Mouse (Mus musculus) ES-E14 (cell line): ENCODE data around the gene Bgn. TPM values are rescaled to one million over a fixed set of nuclear protein-coding genes. Genes with fewer than 3 reads are reported as not detected.

ENCODE experiments used
- DNase-seq: peaks from one replicate; pipeline ENCODE4 v3.0.0-alpha.2; 2013; ENCODE audit warnings: low read depth, low spot score
- H3K27ac ChIP-seq: 2 replicates; pipeline ENCODE4 v1.5.1; 2012; ENCODE audit warnings: low read depth, mild to moderate bottlenecking, low read length, moderate library complexity, mixed read lengths; ENCODE audit not compliant: poor library complexity, insufficient read depth, severe bottlenecking
- H3K36me3 ChIP-seq: 2 replicates; pipeline ENCODE4 v1.6.1; 2012; ENCODE audit warnings: mild to moderate bottlenecking, low read length, moderate library complexity, mixed read lengths; ENCODE audit not compliant: control insufficient read depth, poor library complexity, insufficient read depth, severe bottlenecking
- H3K4me1 ChIP-seq, 2 experiments: fragments of 150-350 bp in 1 of 2; sonication (generic) in 1 of 2; 2 replicates each; pipeline ENCODE4 v1.6.1; 2012; ENCODE audit warnings: low read length in 2 of 2, mild to moderate bottlenecking in 1 of 2, mixed read lengths in 1 of 2; ENCODE audit not compliant: control insufficient read depth in 2 of 2, insufficient read depth in 2 of 2, poor library complexity in 1 of 2
- H3K4me3 ChIP-seq, 2 experiments: fragments of 150-350 bp in 1 of 2; sonication (generic) in 1 of 2; 2 replicates each; pipeline ENCODE4 v1.5.1; 2012; ENCODE audit warnings: low read length in 2 of 2, low read depth in 1 of 2, mild to moderate bottlenecking in 1 of 2, mixed read lengths in 1 of 2; ENCODE audit not compliant: insufficient read depth in 1 of 2, poor library complexity in 1 of 2, severe bottlenecking in 1 of 2
- H3K9ac ChIP-seq: 2 replicates; pipeline ENCODE4 v1.6.1; 2012; ENCODE audit warnings: low read depth, mild to moderate bottlenecking, low read length, mixed read lengths; ENCODE audit not compliant: poor library complexity, insufficient read depth, severe bottlenecking
- H3K9me3 ChIP-seq: fragments of 150-350 bp; sonication (generic); 2 replicates; pipeline ENCODE4 v1.6.1; 2012; ENCODE audit warnings: low read depth, mild to moderate bottlenecking, low read length; ENCODE audit not compliant: control insufficient read depth, insufficient read depth
- CHD2 ChIP-seq: IDR thresholded peaks from 2 replicates; pipeline ENCODE4 v1.6.1; 2014; ENCODE audit warnings: mild to moderate bottlenecking, low read depth, low read length, inconsistent platforms
- HCFC1 ChIP-seq: IDR thresholded peaks from 2 replicates; pipeline ENCODE4 v1.6.1; 2012; ENCODE audit warnings: low read length, inconsistent platforms, borderline replicate concordance; ENCODE audit not compliant: insufficient read depth
- MAFK ChIP-seq: IDR thresholded peaks from 2 replicates; pipeline ENCODE4 v1.6.1; 2014; ENCODE audit warnings: mild to moderate bottlenecking, low read depth, low read length, inconsistent platforms; ENCODE audit not compliant: insufficient read depth
- ZC3H11A ChIP-seq: IDR thresholded peaks from 2 replicates; pipeline ENCODE4 v1.6.1; 2012; ENCODE audit warnings: low read depth, mild to moderate bottlenecking, inconsistent platforms, low read length, borderline replicate concordance
- ZNF384 ChIP-seq: IDR thresholded peaks from 2 replicates; pipeline ENCODE4 v1.6.1; 2012; ENCODE audit warnings: low read depth, low read length, inconsistent platforms
- in situ Hi-C, 2 experiments: fragments of 600-800 bp; cut with MboI; formaldehyde crosslinking; loops; one replicate each; pipeline ENCODE4 v1.15.1; 2025; ENCODE audit warnings: low sequenced_read_pairs in 2 of 2, inconsistent platforms in 1 of 2; ENCODE audit not compliant: unreplicated experiment in 2 of 2
- total RNA-seq: library from RNA; depleted of rRNA; stranded (reverse); fragments of 300-350 nt; gene quantifications from 2 replicates; pipeline ENCODE4 v1.2.3, GENCODE M21; 2012; rRNA removed

Gene Bgn
- 3.5 and 12.0 TPM in 2 replicates for total RNA-seq

DNA sequence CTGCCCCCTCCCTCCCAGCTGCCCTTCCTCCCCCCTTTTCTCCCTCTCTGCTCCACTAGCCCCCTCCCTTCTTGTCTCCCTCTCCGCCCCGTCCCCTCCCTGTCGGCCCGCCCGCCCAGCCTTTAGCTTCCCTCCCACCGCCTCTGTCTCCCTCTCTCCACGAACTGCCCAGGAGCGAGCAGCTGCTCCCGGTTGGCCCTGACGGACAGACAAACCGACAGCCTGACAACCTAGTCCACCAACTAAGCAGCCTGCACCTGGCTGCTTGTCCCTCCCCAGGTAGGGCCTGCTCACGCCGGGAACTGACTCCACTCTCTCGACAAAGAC is at the start of gene Bgn:
Gene Bgn (plus strand): TSS at position 119 of the 327 bp plus-strand sequence.
- no peak for DNase-seq
- H3K27ac ChIP-seq, result no peak within 1 kb of the TSS
- no peak within 1 kb of the TSS for H3K4me3 ChIP-seq
- H3K9me3 ChIP-seq, result no peaks in the 10 kb centered on the region
- no peak for TF ChIP-seq HCFC1
- no peak for TF ChIP-seq ZC3H11A
- no peak for TF ChIP-seq CHD2
- TF ChIP-seq ZNF384, result no peak
- no peak for TF ChIP-seq MAFK
- H3K4me1 ChIP-seq, result no peaks in the 10 kb centered on the region
- in situ Hi-C loops, result no loop called here
- H3K36me3 ChIP-seq, result no peaks in the 10 kb centered on the region
- no peak within 1 kb of the TSS for H3K9ac ChIP-seq

DNA sequence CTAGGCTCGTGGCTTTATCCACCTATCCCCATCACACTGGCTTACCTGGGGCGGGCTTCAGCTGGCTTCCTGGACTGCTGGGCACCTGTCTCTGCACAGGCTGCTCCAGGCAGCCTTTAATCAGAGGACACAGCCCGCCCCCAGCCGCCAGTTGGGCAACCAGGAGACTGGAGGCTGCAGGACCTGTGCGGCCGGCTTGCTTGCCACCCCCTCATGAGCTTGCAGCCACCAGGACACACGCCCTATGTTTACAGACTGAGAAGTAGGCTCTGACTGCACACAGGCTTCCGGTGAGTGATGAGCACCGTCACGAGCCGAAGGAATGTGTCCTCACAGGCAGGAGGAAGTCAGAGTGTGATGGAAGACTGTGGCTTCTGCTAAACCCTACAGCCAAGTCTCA is 48.1 kb upstream of the Bgn start, which contains the start of gene Trex2:
Gene Trex2 (minus strand): TSS at position 93 of the 400 bp plus-strand sequence.
- in situ Hi-C loops, result loop anchor here in 1 of 2 experiments (25.0 kb wide), 1 partner anchor 373 kb away; the partner anchor contains the start of gene Pnma3
- H3K36me3 ChIP-seq, result no peaks in the 10 kb centered on the region; the same call in 1 of the 2 replicates

DNA sequence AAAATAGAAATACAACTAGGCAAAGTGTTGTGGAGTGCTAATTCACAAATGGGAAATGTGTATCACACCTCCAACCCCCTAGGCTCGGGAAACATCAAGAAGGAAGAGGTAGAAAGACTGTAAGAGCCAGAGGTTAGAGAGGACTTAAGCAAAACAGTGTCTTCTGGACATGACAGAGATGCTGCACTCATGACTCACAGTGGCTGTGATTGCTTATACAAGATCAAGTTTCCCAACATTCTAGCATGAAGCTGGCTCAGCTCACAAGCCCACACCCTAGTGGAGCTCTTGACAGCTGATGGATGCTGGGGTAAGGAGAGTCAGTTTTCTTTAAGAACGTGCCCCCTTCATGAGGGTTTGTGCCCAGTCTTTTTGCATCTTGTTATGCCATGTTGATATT is 42.0 kb upstream of the Bgn start:
- no peak overlapping the region for H3K27ac ChIP-seq
- no peaks in the 10 kb centered on the region; the same call in 1 of the 2 replicates for H3K36me3 ChIP-seq
- DNase-seq, result no peak
- H3K9me3 ChIP-seq, result no peaks in the 10 kb centered on the region
- no peak overlapping the region for H3K4me3 ChIP-seq
- no peaks in the 10 kb centered on the region for H3K4me1 ChIP-seq
- in situ Hi-C loops, result loop anchor here in 1 of 2 experiments (25.0 kb wide), 1 partner anchor 379 kb away; the partner anchor contains the start of gene Pnma3
- H3K9ac ChIP-seq, result no peak overlapping the region
- no peak for TF ChIP-seq MAFK
- TF ChIP-seq HCFC1, result no peak
- no peak for TF ChIP-seq ZC3H11A
- TF ChIP-seq CHD2, result no peak
- no peak for TF ChIP-seq ZNF384

More for the DNA sequence above, 48.1 kb upstream of the Bgn start, which contains the start of gene Trex2:
- peak within 1 kb of the TSS in 1 of 2 experiments; percentile 32; a peak in 1 of 4 replicates for H3K4me3 ChIP-seq
- H3K4me1 ChIP-seq, result no peaks in the 10 kb centered on the region
- DNase-seq, result no peak
- TF ChIP-seq CHD2 (no peak), ZC3H11A (no peak), HCFC1 (no peak), ZNF384 (no peak), MAFK (no peak)
- H3K27ac ChIP-seq, result no peak within 1 kb of the TSS
- H3K9ac ChIP-seq, result no peak within 1 kb of the TSS
- H3K9me3 ChIP-seq, result no peaks in the 10 kb centered on the region

DNA sequence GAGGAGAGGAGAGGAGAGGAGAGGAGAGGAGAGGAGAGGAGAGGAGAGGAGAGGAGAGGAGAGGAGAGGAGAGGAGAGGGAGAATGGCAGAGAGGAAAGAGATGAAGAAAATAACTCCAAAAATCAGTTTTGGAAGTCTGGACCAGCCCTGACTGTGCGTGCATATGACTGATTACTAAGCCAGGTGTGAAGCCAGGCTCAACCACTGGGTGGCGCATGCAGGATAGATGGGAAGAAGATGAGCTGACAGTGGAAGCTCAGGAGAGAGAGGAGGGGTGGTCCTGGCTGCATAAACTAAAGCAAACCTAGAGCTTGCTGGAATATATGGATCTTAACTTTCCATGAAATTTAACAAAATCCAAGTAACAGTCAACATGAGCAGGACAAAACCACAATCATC is 31.5 kb upstream of the Bgn start:
- no peak for TF ChIP-seq MAFK
- no peak for TF ChIP-seq ZC3H11A
- TF ChIP-seq ZNF384, result no peak
- no peak for TF ChIP-seq HCFC1
- TF ChIP-seq CHD2, result no peak

More for the DNA sequence above, 31.5 kb upstream of the Bgn start:
- H3K9me3 ChIP-seq, result no peaks in the 10 kb centered on the region
- H3K9ac ChIP-seq, result no peak overlapping the region
- DNase-seq, result no peak
- H3K4me1 ChIP-seq, result no peaks in the 10 kb centered on the region
- in situ Hi-C loops, result no loop called here
- no peak overlapping the region for H3K4me3 ChIP-seq
- H3K27ac ChIP-seq, result no peak overlapping the region
- H3K36me3 ChIP-seq, result no peaks in the 10 kb centered on the region
